In genomic region chr10:128036746-128037425, GRCm38 (mm10) we compare ENCODE assay signal across 8 mouse cellular contexts. TPM values are rescaled to one million over a fixed set of nuclear protein-coding genes. Genes with fewer than 3 reads are reported as not detected.
DNase-seq lines count a peak whose midpoint lies in the region; ATAC-seq and TF ChIP-seq lines count a peak whose summit lies in the region.

No protein-coding gene starts in this region.

- no peaks in the 10 kb centered on the region for H3K27me3 ChIP-seq in forebrain, embryonic 11.5 days (ENCODE audit: control insufficient read depth, insufficient read depth, low read length)
- H3K27me3 ChIP-seq in megakaryocyte, embryonic 14.5 days (replicated peaks) = no peaks in the 10 kb centered on the region
- H3K27me3 ChIP-seq in stomach, embryonic 15.5 days (replicated peaks) = no peaks in the 10 kb centered on the region

- H3K36me3 ChIP-seq in forebrain, embryonic 11.5 days (ENCODE audit: control insufficient read depth, insufficient read depth, low read length) = peaks cover 5% of the 10 kb centered on the region; the same call in 1 of the 2 replicates
- peaks cover 45% of the 10 kb centered on the region for H3K36me3 ChIP-seq in megakaryocyte, embryonic 14.5 days (replicated peaks; ENCODE audit: low read length)
- peaks cover 31% of the 10 kb centered on the region for H3K36me3 ChIP-seq in stomach, embryonic 15.5 days

- H3K9me3 ChIP-seq in forebrain, embryonic 11.5 days (ENCODE audit: control insufficient read depth, low read length) = no peaks in the 10 kb centered on the region
- H3K9me3 ChIP-seq in megakaryocyte, embryonic 14.5 days = no peaks in the 10 kb centered on the region
- H3K9me3 ChIP-seq in stomach, embryonic 15.5 days = no peaks in the 10 kb centered on the region

- peak overlapping the region; percentile 95 for H3K27ac ChIP-seq in layer of hippocampus, adult 2 months
- H3K27ac ChIP-seq in forebrain, embryonic 11.5 days (ENCODE audit: low read depth, low read length) = no peak overlapping the region
- peak overlapping the region; percentile 98 for H3K27ac ChIP-seq in stomach, embryonic 15.5 days

- WGBS in forebrain, embryonic 11.5 days = 5% methylated on average over 10 of the region's 10 CpGs
- WGBS in stomach, embryonic 15.5 days = 4% methylated on average over 10 of the region's 10 CpGs

- intact Hi-C loops in heart, postnatal 25 days (cut with DNase I) = no loop called here
- intact Hi-C loops in left cerebral cortex, postnatal 25 days (cut with DNase I) = loop anchor here (2.0 kb wide), 1 partner anchor 22 kb away; the partner anchor contains the start of gene Ptges3

- ATAC-seq in forebrain, embryonic 11.5 days (replicated peaks; ENCODE audit: low FRiP score) = no peak
- ATAC-seq in stomach, embryonic 15.5 days (ENCODE audit: insufficient read depth, low FRiP score, low read depth) = 0 out of 2 replicates have a peak, but pooled peaks have one; percentile 6

- no peak for DNase-seq in layer of hippocampus, adult 2 months (ENCODE audit: low spot score in 2 of 2)
- no peak for DNase-seq in layer of hippocampus, postnatal 25 days (ENCODE audit: extremely low spot score in 1 of 2, low spot score in 1 of 2)
- peak; percentile 76 for DNase-seq in adrenal gland, postnatal 14 days
- no peak for DNase-seq in forebrain, embryonic 11.5 days (ENCODE audit: low spot score)
- DNase-seq in heart, postnatal 25 days (ENCODE audit: low spot score) = peak; percentile 31
- peak; percentile 38 to 56 for DNase-seq in left cerebral cortex, postnatal 25 days (ENCODE audit: low spot score in 2 of 2)

- H3K4me3 ChIP-seq in layer of hippocampus, adult 2 months = peak overlapping the region; percentile 80
- H3K4me3 ChIP-seq in forebrain, embryonic 11.5 days (ENCODE audit: low read depth, low read length) = peak overlapping the region; percentile 100
- H3K4me3 ChIP-seq in megakaryocyte, embryonic 14.5 days (replicated peaks) = peak overlapping the region; percentile 100
- peak overlapping the region; percentile 98 for H3K4me3 ChIP-seq in stomach, embryonic 15.5 days (replicated peaks)

- peak overlapping the region; percentile 100 for H3K9ac ChIP-seq in forebrain, embryonic 11.5 days (ENCODE audit: low read length)
- H3K9ac ChIP-seq in stomach, embryonic 15.5 days = peak overlapping the region; percentile 99

- H3K4me2 ChIP-seq in forebrain, embryonic 11.5 days (ENCODE audit: low read depth, low read length, severe bottlenecking) = peak overlapping the region; percentile 87
- H3K4me2 ChIP-seq in stomach, embryonic 15.5 days = peak overlapping the region; percentile 77

- H3K4me1 ChIP-seq in forebrain, embryonic 11.5 days (replicated peaks; ENCODE audit: control insufficient read depth, insufficient read depth, low read length) = peaks cover 14% of the 10 kb centered on the region; the same call in 1 of the 2 replicates
- peaks cover 69% of the 10 kb centered on the region for H3K4me1 ChIP-seq in megakaryocyte, embryonic 14.5 days
- H3K4me1 ChIP-seq in stomach, embryonic 15.5 days = peaks cover 34% of the 10 kb centered on the region

- no peak for TF ChIP-seq CTCF in layer of hippocampus, adult 2 months (conservative IDR thresholded peaks at IDR 0.05)

RNA-seq across cellular contexts. Expression of gene Naca, which starts 1.5 kb away (rescaled TPM):
- 100 to 1,000 TPM; 333 to 336 TPM for total RNA-seq in layer of hippocampus, adult 2 months (2021)
- total RNA-seq in layer of hippocampus, postnatal 25 days (2021) = 100 to 1,000 TPM; 317 to 351 TPM
- total RNA-seq in adrenal gland, postnatal 14 days (2021) = 617 and 658 TPM in 2 replicates
- polyA plus RNA-seq in forebrain, embryonic 11.5 days (2014; fragmentation: Nextera tagmentation; extraction: Ambion mirVana) = 855 and 939 TPM in 2 replicates
- 100 to 1,000 TPM; 502 to 533 TPM for total RNA-seq in heart, postnatal 25 days (2021)
- total RNA-seq in left cerebral cortex, postnatal 25 days (2021) = 100 to 1,000 TPM; 308 to 327 TPM
- polyA plus RNA-seq in megakaryocyte, embryonic 14.5 days (2012; ENCODE audit: insufficient read depth, low replicate concordance) = 24.2 and 146 TPM in 2 replicates
- 639 and 789 TPM in 2 replicates for polyA plus RNA-seq in stomach, embryonic 15.5 days (2015; fragmentation: Nextera tagmentation; extraction: Ambion mirVana)

RNA-seq across cellular contexts. Expression of gene Ptges3, which starts 21.9 kb away (rescaled TPM):
- total RNA-seq in layer of hippocampus, adult 2 months (2021) = 100 to 1,000 TPM; 135 to 142 TPM
- total RNA-seq in layer of hippocampus, postnatal 25 days (2021) = 100 to 1,000 TPM; 134 to 145 TPM
- 157 and 172 TPM in 2 replicates for total RNA-seq in adrenal gland, postnatal 14 days (2021)
- 638 and 692 TPM in 2 replicates for polyA plus RNA-seq in forebrain, embryonic 11.5 days (2014; fragmentation: Nextera tagmentation; extraction: Ambion mirVana)
- 10 to 100 TPM; 77.8 to 89.3 TPM for total RNA-seq in heart, postnatal 25 days (2021)
- 100 to 1,000 TPM; 127 to 132 TPM for total RNA-seq in left cerebral cortex, postnatal 25 days (2021)
- polyA plus RNA-seq in megakaryocyte, embryonic 14.5 days (2012; ENCODE audit: insufficient read depth, low replicate concordance) = 77.9 and 96.2 TPM in 2 replicates
- polyA plus RNA-seq in stomach, embryonic 15.5 days (2015; fragmentation: Nextera tagmentation; extraction: Ambion mirVana) = 522 and 529 TPM in 2 replicates

RNA-seq across cellular contexts. Expression of gene Prim1, which starts 21.9 kb away (rescaled TPM):
- total RNA-seq in layer of hippocampus, adult 2 months (2021) = 1 to 10 TPM; 7.7 to 8.0 TPM
- 1 to 10 TPM; 6.6 to 6.8 TPM for total RNA-seq in layer of hippocampus, postnatal 25 days (2021)
- total RNA-seq in adrenal gland, postnatal 14 days (2021) = 11.0 and 13.6 TPM in 2 replicates
- 124 and 127 TPM in 2 replicates for polyA plus RNA-seq in forebrain, embryonic 11.5 days (2014; fragmentation: Nextera tagmentation; extraction: Ambion mirVana)
- 1 to 10 TPM; 2.1 to 2.2 TPM for total RNA-seq in heart, postnatal 25 days (2021)
- 1 to 10 TPM; 6.2 to 6.9 TPM for total RNA-seq in left cerebral cortex, postnatal 25 days (2021)
- polyA plus RNA-seq in megakaryocyte, embryonic 14.5 days (2012; ENCODE audit: insufficient read depth, low replicate concordance) = 2.6 TPM in 1 of 2 replicates, not detected in the other
- 69.9 and 75.1 TPM in 2 replicates for polyA plus RNA-seq in stomach, embryonic 15.5 days (2015; fragmentation: Nextera tagmentation; extraction: Ambion mirVana)

RNA-seq across cellular contexts. Expression of gene Hsd17b6, which starts 29.5 kb away (rescaled TPM):
- total RNA-seq in layer of hippocampus, adult 2 months (2021) = not detected
- not detected for total RNA-seq in layer of hippocampus, postnatal 25 days (2021)
- 0.56 and 7.7 TPM in 2 replicates for total RNA-seq in adrenal gland, postnatal 14 days (2021)
- polyA plus RNA-seq in forebrain, embryonic 11.5 days (2014; fragmentation: Nextera tagmentation; extraction: Ambion mirVana) = not detected in 2 replicates
- total RNA-seq in heart, postnatal 25 days (2021) = not detected
- total RNA-seq in left cerebral cortex, postnatal 25 days (2021) = not detected
- not detected in 2 replicates for polyA plus RNA-seq in megakaryocyte, embryonic 14.5 days (2012; ENCODE audit: insufficient read depth, low replicate concordance)
- polyA plus RNA-seq in stomach, embryonic 15.5 days (2015; fragmentation: Nextera tagmentation; extraction: Ambion mirVana) = not detected in 2 replicates

RNA-seq across cellular contexts. Expression of gene Atp5b, which starts 46.2 kb away (rescaled TPM):
- total RNA-seq in layer of hippocampus, adult 2 months (2021) = 1,000 to 10,000 TPM; 1,635 to 1,673 TPM
- 1,000 to 10,000 TPM; 1,588 to 1,852 TPM for total RNA-seq in layer of hippocampus, postnatal 25 days (2021)
- 4,143 and 4,276 TPM in 2 replicates for total RNA-seq in adrenal gland, postnatal 14 days (2021)
- 2,200 and 2,324 TPM in 2 replicates for polyA plus RNA-seq in forebrain, embryonic 11.5 days (2014; fragmentation: Nextera tagmentation; extraction: Ambion mirVana)
- 1,000 to 10,000 TPM; 9,293 to 9,309 TPM for total RNA-seq in heart, postnatal 25 days (2021)
- total RNA-seq in left cerebral cortex, postnatal 25 days (2021) = 1,000 to 10,000 TPM; 1,709 to 1,721 TPM
- 796 and 843 TPM in 2 replicates for polyA plus RNA-seq in megakaryocyte, embryonic 14.5 days (2012; ENCODE audit: insufficient read depth, low replicate concordance)
- 2,393 and 2,495 TPM in 2 replicates for polyA plus RNA-seq in stomach, embryonic 15.5 days (2015; fragmentation: Nextera tagmentation; extraction: Ambion mirVana)

Comparison
In these comparisons a context has a peak if more than half of its experiments do, and no peak if none do; other contexts are left out.
1. DNase-seq: peak in adrenal gland, postnatal 14 days (single experiment), heart, postnatal 25 days (single experiment) and left cerebral cortex, postnatal 25 days (2 of 2); none in layer of hippocampus, adult 2 months (0 of 2), layer of hippocampus, postnatal 25 days (0 of 2) and forebrain, embryonic 11.5 days (single experiment).
2. Peak in every context shown above with its lines, with median percentiles within 50 percentile points of each other: H3K4me3 ChIP-seq.